Mouse (Mus musculus) thymus, adult 2 months (tissue): ENCODE measurements around the gene Bub1b.

Experiments
- CTCF ChIP-seq: fragments of 200-500 bp; IDR thresholded peaks from 2 replicates; pipeline ENCODE4 v1.5.1; 2012; ENCODE audit warnings: mild to moderate bottlenecking, control low read depth, low read length, moderate library complexity, borderline replicate concordance; ENCODE audit not compliant: control insufficient read depth, poor library complexity, insufficient read depth; ENCODE audit errors: extremely low read depth
- POLR2A ChIP-seq: fragments of 200-500 bp; IDR thresholded peaks from 2 replicates; pipeline ENCODE4 v1.6.1; 2012; ENCODE audit warnings: mild to moderate bottlenecking, low read length, control low read depth, moderate library complexity; ENCODE audit not compliant: control insufficient read depth, poor library complexity, insufficient read depth; ENCODE audit errors: extremely low read depth

GRCm38 (mm10) chr2:118673686-118674465 lies 75.9 kb downstream of the Bub1b start:
- TF ChIP-seq POLR2A (no peak), CTCF (no peak)
